Mouse (Mus musculus): ENCODE measurements around the gene Dut. TPM values are rescaled to one million over a fixed set of nuclear protein-coding genes. Genes with fewer than 3 reads are reported as not detected.

Gene Dut
- total RNA-seq, 2 experiments from 2014 or later: 41.0 to 46.6 TPM

DNA sequence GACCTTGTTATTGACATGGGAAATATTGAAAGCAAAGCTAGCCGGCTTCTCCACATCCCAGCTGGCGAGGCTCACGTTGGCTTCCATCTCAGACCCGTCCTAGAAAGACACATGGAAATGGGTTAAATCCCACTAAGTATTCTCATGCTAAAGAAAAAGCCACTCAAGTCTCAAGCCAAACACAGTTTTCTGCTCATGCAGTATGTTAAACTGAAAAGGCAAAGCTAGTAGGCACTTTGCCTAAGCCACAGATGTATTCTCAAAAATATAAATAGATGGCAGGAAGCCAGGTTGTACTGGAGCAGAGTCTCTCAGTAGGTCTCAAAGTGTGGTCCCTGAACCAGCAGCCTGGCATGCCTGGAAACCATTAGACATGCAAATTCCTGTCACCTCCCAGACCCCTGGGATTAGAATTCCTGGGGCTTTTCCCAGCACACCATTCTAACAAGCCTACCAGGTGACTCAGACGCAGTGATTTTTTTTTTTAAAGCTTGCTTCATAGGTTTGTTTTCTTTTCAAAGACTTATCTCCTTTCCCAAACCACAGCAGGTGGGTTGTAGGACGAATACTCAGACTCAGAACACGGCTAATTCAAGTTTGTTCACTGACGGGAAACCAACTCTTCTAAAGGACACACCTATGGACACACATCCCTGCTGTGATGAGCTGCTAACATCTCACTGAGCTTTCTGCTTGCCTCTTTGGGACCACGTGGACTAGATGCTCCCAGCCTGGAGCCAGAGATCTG, 55.1 kb downstream of the Dut start:
- no peak for DNase-seq (ENCODE audit: low spot score in 2 of 2)

DNA sequence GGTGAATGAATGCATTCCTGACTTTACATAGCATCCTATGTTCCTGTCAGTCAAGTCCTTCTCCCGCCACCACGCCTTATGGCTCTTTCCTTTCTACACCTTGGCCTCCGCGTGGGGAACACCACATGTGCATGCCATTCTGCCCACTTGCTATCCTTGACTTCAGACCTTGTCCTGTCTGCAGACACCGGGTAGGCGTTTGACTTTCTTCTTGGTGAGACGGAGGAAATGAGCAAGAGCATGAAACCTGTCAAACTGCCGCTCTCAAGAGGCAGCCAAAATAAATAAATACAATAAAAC, 55.6 kb downstream of the Dut start:
- no peak for DNase-seq (ENCODE audit: low spot score in 2 of 2)

DNA sequence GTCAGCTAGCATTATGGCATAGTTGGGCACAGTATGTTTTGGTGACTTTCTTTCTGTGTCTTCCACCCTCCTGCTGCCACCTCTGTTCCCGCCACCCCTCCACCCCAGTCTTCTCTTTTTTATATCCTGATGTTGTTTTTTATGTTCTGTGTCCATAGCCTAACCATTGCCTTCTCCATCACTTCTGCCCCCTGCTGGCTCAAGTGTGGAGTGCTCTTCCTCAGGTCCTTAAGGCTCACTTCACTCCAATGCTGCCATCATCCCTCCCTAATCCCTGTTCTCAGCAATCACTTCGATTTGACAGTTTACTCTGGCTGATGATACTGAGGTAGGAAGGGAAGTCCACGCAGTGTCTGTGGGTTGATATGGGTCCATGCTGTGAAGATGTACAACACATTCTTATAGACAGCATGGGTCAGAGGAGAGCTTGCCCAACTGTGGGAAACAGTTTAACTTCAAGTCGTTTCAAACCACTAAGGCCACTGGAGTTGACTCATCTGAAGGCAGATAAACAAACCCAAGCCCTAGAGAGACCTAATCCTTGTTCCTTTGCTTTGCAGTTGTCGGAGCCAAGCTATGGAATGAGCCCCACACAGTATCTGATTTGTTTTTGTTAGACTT, 56.9 kb downstream of the Dut start:
- no peak for DNase-seq (ENCODE audit: low spot score in 2 of 2)

DNA sequence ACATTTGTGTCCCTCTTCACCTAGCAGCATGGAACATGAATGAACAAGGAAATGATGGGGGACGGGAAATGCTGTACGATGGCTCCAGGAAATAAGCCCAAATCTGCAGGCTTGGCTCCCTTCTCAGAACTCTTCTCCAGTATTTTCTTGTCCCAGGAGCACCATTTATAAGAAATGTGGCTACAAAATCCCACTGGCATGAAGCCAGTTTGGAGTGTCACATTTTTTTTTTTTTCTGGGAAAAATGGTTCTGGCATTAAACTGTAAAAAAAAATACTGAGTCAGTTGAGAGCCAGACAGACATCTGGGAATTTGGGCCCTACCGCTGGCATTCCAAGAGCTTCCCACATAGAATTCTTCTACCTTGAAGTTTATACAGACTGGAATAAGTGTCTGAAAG, 57.8 kb downstream of the Dut start:
- no peak for DNase-seq (ENCODE audit: low spot score in 2 of 2)

DNA sequence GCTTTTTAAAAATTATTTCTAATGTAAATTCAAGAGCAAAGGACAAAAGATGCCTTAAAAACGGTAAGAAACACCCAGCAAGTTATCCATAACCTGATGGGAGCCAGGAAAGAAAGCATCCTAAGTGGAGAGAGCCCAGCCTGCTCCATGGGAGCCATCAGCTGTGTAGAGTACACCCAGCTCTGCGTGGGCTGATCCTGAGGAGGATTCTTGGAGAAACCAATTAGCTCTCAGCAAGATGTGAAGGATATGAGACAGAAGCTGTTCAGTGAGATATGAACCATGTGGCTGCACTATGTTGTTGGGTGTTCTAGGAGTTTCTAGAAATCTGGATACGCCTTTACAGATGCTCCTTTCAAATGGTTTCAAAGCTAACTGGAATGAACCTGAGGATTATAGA, 58.7 kb downstream of the Dut start:
- no peak for DNase-seq (ENCODE audit: low spot score in 2 of 2)

Other genes starting within 250 kb of the Dut start
- under 1 TPM in 1 of 2 experiments, not detected in 1; 0.38 TPM for gene Slc24a5, start 179.1 kb upstream of the Dut start, total RNA-seq (2021)
- 100 to 1,000 TPM; 141 to 146 TPM for gene Myef2, start 123.5 kb upstream of the Dut start, total RNA-seq (2021)
- 10 to 100 TPM in 1 of 2 experiments, 1 to 10 TPM in 1; 9.3 to 10.2 TPM for gene Ctxn2, start 110.5 kb upstream of the Dut start, total RNA-seq (2021)
- gene Slc12a1, start 94.7 kb upstream of the Dut start, total RNA-seq (2021): under 1 TPM in 1 of 2 experiments, not detected in 1; 0.09 TPM